Mouse (Mus musculus) forebrain, embryonic 11.5 days (tissue): ENCODE measurements at regions not wholly inside any gene's neighbourhood (a gene's known extent, or its start where the extent isn't known, plus 50 kb on each side); places are given as distances from the start of the nearest gene placed in this dataset.

Experiments used
- ATAC-seq: fragments of 200-750 bp; cut with Nextera tagmentation; replicated peaks from 2 replicates; pipeline ENCODE4 v1.8.0; 2017; ENCODE audit warnings: moderate TSS enrichment; ENCODE audit not compliant: low FRiP score
- DNase-seq: peaks from one replicate; pipeline ENCODE4 v3.0.0-alpha.2; 2017; ENCODE audit warnings: low spot score
- H3K27ac ChIP-seq: fragments of 300-500 bp; sonication (generic); 2 replicates; pipeline ENCODE4 v1.5.1; 2014; ENCODE audit warnings: low read depth, low read length
- H3K27me3 ChIP-seq: fragments of 300-500 bp; sonication (generic); 2 replicates; pipeline ENCODE4 v1.6.1; 2014; ENCODE audit warnings: mild to moderate bottlenecking, low read length, mixed read lengths; ENCODE audit not compliant: control insufficient read depth, insufficient read depth
- H3K36me3 ChIP-seq: fragments of 300-500 bp; sonication (generic); 2 replicates; pipeline ENCODE4 v1.6.1; 2014; ENCODE audit warnings: mild to moderate bottlenecking, low read length, moderate library complexity, mixed read lengths; ENCODE audit not compliant: control insufficient read depth, insufficient read depth
- H3K4me1 ChIP-seq: fragments of 300-500 bp; sonication (generic); replicated peaks from 2 replicates; pipeline ENCODE4 v1.6.1; 2014; ENCODE audit warnings: low read length, mixed read lengths; ENCODE audit not compliant: control insufficient read depth, insufficient read depth
- H3K4me2 ChIP-seq: fragments of 300-500 bp; sonication (generic); 2 replicates; pipeline ENCODE4 v1.6.1; 2014; ENCODE audit warnings: low read depth, mild to moderate bottlenecking, low read length, moderate library complexity, mixed read lengths; ENCODE audit not compliant: severe bottlenecking
- H3K4me3 ChIP-seq: fragments of 300-500 bp; sonication (generic); 2 replicates; pipeline ENCODE4 v1.5.1; 2014; ENCODE audit warnings: low read depth, low read length
- H3K9ac ChIP-seq: fragments of 300-500 bp; sonication (generic); 2 replicates; pipeline ENCODE4 v1.6.1; 2014; ENCODE audit warnings: low read length
- H3K9me3 ChIP-seq: fragments of 300-500 bp; sonication (generic); 2 replicates; pipeline ENCODE4 v1.6.1; 2016; ENCODE audit warnings: low read length, mixed read lengths; ENCODE audit not compliant: control insufficient read depth
- WGBS: fragments of 180-500 bp; shearing (Covaris S2); extraction: QIAGEN DNeasy Blood & Tissue Kit; methylation state at CpG from one replicate; pipeline ENCODE4 v1.1.7; 2014; 5-methylcytosine and 5-hydroxymethylcytosine counted together

- WGBS = 0% methylated on average over 1 of the region's 1 CpGs
- no peak overlapping the region for H3K9ac ChIP-seq
- no peaks in the 10 kb centered on the region for H3K36me3 ChIP-seq
- ATAC-seq (no peak), DNase-seq (no peak)
- H3K27ac ChIP-seq = no peak overlapping the region
- H3K4me2 ChIP-seq = no peak overlapping the region
- H3K4me1 ChIP-seq = no peaks in the 10 kb centered on the region
- H3K27me3 ChIP-seq = no peaks in the 10 kb centered on the region
- H3K9me3 ChIP-seq = no peaks in the 10 kb centered on the region
- no peak overlapping the region for H3K4me3 ChIP-seq
Measured at GRCm38 (mm10) chr3:112239626-112240120, 1019.0 kb downstream of the Amy2a5 start.
